Mouse (Mus musculus): ENCODE data around the gene Il1rn.

The Il1rn gene

DNA sequence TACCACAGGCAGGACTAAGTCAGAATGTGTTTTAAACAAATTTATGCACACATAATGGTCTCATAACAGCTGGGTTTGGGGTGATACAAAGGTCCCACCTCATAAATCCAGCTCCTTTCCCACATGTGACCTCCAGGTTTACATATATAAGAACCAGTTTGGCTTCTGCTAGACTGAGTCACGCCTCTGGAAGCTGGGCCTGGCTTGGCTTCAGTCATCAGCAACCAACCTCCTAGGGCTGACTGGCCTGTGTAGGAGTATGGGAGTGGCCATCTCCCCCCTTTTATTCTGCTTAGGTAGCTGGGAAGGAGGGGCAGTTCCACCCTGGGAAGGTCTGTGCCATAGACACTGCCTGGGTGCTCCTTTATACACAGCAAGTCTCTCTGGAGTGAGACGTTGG, at the start of gene Il1rn:
TSS of gene Il1rn (plus strand) at position 309 of the 400 bp plus-strand sequence.
- DNase-seq (ENCODE audit: low spot score in 2 of 2) = peak; percentile 13 to 37

DNA sequence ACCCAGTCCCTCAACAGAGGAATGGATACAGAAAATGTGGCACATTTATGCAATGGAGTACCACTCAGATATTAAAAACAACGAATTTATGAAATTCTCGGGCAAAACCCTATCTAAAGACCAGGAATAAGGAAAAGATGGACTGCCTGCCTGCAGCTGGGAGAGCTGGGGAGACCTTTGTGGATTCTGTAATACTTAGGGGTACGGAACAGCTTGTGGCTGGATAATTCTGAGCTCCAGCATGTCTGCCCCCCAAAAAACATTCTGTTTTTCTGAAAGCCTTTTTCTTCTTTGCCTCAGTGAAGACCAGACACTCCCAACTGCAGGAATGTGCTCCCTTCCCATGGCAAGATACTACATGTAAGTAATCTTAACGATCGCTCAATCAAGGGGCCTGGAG, 45.8 kb upstream of the Il1rn start, which contains the start of gene Il1f10:
TSS of gene Il1f10 (plus strand) at position 301 of the 400 bp plus-strand sequence.
- DNase-seq (ENCODE audit: low spot score in 2 of 2) = no peak

DNA sequence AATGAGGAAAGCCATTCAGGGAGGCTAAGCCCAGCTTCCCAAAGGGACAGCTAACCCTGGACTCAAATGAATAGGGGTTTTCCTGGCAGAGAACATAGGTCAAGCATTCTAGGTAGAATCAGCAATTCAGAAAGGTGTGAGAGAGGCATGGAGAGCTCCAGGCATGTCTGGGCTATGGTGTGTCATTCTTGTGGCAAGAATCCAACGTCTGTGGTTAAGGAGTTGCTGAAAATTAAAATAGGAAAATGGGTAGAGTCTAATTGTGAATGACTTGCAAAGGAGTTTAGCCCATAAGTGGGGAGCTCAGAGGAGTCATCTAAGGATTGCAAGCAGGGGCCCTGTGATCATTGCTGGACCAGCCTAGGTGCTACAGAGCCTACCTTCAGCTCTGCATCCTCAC, 42.0 kb upstream of the Il1rn start:
- no peak for DNase-seq (ENCODE audit: low spot score in 2 of 2)

DNA sequence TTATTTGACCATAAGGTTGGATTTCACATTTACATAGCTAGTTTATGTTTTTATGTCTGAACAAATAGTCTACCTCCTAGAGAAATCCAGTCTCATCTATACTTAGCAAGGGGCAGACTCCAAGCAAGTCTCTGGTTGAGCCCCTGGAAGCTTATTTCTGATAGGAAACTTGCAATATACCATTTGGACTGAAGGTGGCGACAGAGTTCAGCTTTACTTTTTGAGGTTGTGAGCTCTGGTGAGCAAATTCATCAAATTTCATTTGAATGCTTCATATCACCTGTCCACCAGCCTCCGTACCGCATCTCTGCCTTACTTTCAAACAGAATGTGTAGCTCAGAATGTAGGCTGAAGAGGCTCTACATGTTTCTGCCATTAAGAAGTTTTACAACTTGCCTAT, 39.8 kb upstream of the Il1rn start:
- peak; percentile 14 to 22 for DNase-seq (ENCODE audit: low spot score in 2 of 2)

DNA sequence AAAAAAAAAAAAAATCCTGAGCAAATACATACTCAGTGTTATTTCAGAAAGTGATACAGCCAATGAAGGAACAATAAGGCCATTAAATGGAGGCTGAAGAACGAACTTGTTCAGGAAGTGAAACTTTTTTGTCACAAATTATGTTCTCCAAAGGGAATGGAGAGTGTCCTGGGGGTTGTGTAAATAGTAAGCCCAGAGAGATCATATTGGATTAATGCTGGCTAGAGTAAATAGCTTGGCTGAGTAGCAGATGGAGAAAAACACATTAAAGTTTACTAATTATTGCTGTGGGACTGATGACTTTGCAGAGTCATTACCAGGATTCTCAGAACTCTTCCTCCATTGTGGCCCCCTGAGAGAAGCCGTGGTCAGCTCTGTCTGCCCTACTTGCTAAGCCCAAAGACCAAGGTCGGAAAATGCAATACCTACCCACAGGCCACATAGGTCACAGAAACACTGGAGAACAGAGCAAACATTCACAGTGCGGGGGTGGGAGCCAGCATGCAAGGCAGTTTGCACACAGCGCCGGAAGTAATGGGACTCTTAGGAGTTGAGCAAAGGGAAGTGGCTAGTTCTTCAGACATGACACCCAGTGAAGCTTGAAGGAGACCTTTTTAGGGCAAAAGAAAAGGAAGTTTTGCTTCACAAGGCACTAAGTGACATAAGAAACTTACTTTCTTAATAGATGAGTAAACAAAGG, 25.2 kb upstream of the Il1rn start:
- no peak for DNase-seq (ENCODE audit: low spot score in 2 of 2)

DNA sequence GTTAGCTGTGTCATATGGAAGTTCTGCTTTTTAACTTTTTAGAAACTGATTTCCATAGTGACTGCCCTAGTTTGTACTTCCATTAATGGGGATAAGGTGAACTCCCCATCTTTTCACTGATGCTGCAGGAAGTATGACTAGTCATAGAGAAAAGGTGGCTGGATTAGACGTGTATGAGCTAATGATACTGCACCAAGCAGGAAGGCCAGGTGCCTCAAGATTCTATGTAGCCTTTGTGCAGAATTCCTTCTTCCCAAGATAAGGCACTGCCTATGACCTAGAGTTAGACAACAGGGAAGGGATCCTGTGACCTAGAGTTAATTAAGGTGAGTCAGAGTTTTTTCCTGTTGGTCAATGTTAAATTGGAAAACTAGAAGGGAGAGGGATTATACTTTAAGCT, 19.7 kb upstream of the Il1rn start:
- DNase-seq (ENCODE audit: low spot score in 2 of 2) = no peak

DNA sequence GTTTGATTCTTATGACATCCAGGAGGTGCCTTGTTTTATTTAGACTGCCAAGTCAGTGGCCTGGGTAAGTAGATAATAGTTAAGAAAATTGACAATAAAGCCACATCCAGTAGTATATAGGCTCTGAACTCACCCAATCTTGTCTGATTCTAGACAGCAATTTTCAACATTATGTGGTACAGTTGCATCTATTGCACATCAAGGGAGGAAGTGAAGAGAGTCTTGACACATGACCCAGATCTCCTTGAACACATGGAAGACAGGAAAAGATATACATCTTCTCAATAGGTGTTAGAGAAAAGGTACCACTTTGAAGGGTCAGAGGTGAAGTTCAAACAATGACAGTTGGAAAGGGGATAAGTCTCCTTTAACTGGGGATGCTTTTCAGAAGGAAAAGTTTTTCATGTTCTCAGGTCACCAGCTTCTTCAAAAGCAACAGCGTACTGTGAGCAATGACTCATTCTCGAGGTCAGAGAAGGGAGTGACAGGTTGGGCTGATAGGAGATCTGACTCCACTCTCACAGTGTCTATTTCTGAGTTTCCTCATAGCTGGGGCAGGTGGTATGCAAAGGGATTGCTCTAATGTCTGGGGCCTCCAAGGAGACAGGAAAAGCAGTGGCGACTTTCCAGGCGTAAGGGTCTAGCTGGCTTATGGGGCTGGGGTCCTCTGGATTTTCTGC, 18.6 kb upstream of the Il1rn start:
- no peak for DNase-seq (ENCODE audit: low spot score in 2 of 2)

DNA sequence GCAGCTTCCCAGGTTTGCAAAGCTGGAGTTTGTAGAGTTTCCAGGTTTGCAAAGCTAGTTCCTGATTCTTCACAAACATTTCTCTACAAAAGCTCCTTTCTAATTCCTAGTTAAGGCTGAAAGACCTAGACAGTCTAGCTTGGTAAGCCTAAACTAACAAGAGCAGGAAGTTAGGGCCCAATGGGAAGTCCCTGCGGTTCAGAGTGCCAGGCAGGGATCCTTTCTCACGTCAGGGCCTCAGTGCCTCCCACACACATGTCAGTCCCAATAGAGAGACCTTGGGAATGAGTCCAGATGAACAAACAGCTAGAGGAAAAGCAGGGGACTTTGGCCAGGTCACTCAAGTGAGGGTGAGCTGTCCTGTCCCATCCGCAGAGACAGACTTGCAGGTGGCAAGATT, 1.3 kb upstream of the Il1rn start:
- DNase-seq (ENCODE audit: low spot score in 2 of 2) = no peak

DNA sequence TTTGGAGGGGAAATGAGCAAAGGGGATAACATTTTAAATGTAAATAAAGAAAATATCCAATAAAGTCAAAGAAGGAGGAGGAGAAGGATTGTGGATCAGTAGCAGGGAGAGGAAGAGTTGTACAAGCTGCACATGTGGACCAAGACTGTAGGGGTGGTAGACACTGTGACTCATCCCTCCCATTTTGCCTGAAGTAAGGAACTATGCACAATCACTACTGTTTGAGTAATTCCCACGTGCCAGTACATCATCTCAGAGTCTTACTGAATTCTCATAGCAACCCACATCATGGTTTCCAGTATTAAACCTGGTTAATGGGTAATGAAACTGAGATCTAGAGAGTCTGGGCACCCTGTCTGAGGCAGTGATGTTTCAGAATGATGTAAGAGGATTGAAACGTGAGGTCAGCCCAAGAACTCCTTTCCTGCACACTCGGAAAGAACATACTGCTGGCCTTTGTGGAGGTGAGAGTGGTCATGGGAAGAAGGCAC, 4.8 kb downstream of the Il1rn start:
- DNase-seq (ENCODE audit: low spot score in 2 of 2) = no peak

DNA sequence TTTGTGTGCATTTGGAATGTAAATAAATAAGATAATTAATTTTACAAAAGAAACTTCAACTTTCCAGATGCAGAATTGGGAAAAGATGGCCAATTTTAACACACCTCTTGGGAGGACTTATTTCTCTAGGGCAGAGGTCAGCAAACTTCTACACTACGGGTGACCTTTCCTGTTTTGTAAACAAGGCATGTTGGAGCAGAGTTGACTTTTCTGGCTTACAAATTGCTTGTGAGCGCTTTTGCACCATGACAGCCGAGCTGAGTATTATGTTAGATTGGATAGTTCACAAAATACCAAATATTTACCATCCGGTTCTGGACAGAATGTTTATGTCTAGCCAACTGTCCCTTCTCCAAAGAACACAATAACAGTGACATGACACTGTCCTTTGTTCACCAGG, 8.0 kb downstream of the Il1rn start:
- DNase-seq (ENCODE audit: low spot score in 2 of 2) = no peak

DNA sequence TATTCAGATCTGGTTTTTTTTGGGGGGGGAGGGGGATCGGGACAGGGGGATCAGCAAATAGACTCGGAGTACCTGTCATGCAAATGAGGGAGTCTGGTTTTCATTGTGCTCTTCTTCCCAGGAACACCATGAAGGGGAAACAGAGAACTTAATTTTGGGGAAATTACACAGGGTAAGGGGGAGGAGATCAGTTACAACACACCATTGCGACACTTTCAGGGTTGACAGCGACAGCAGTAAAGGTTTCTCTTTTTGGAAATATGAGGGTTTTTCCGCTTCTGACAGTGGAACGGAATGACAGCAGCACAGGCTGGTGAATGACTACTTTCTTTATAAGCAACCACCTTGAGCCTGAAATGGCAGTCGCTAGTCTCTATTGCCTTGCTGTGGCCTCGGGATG, 8.4 kb downstream of the Il1rn start:
- no peak for DNase-seq (ENCODE audit: low spot score in 2 of 2)

DNA sequence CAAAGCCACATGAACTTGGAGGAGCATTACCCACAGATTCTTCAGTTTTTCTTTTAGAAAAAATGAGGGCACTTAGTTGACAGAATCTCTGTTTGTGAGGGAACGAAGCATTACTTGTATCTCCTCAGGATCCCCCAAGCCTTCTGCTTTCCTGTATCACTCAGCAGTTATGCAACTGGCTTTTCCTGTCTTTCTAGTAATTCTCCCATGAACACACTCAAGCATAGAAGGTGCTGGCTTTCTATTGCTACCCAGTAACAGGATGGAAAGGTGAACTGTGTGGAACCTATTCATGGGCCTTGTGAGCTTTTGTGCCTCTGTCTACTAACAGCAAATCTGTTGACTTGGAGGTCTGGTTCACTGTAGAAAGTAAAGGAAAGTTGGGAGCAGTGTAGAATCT, 11.3 kb downstream of the Il1rn start:
- no peak for DNase-seq (ENCODE audit: low spot score in 2 of 2)

DNA sequence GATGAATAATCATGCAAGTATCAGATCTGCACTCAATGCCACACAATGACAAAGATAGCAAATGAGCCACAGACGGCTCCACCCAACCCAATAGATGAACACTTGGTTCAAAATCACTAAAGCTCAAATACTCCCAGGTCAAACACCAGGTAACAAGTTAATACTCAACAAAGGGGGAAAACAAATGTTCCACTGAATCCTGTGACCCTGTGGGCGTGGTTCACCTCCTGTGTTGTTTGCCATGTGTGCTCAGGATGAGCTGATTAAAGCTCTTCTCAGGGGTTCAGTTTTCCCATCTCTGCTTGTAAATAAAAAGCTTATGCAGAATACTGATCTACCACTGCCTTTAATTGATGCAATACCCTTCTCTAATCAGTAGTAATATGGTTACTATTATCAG, 14.5 kb downstream of the Il1rn start:
- DNase-seq (ENCODE audit: low spot score in 2 of 2) = no peak

DNA sequence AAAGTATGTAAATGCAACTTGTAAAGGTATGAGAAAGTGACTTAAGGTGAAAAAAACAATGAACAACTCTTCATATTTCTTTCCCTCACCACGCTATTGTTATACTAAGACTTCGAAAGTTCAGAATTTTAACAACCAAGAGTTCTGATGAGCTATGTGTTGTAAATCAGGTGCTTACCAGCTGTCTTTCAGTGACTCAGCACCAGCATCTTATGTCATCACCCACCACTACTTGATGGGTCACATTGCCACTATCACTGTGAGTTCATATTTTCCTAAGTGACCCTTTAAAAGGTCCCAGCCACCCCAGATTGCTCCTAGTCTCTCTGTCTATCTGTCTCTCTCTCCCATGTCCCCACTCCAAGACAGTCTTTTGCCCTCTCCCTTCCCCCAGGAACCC, 16.4 kb downstream of the Il1rn start:
- no peak for DNase-seq (ENCODE audit: low spot score in 2 of 2)

DNA sequence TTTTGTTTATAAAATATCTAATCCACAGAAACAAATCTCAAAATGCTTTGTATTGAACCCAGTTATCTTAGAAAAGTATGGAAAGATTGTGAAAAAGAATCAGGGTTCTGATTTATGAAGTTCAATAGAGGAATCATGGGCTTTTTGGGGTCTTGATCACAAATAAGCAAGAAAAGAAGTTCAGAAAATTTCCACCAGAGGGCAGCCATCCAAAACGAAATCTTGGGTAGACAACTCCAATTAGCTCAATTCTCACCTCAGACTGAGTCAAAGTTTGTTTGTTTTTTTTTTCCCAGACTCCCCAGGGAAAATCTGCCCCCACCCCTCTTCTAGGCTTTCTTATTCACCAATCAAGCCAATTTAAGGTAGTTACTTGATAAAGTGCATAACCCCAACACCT, 21.0 kb downstream of the Il1rn start:
- no peak for DNase-seq (ENCODE audit: low spot score in 2 of 2)

DNA sequence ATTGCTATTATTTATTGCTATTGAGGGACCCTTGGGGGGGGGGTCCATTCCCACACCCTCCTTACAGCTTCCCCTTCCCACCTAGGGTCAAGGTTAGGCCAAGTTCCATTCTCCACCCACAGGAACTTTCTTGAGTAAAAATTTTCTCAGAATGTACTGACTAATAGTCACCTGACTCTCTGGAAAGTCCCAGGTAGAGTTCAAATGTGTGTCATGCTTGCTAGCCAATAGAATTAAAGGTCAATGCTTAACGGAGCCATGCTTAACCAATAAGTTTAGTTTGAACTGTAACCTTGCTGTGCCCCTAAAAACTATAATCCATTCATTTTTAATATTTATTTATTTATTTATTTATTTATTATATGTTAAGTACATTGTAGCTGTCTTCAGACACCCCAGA, 22.7 kb downstream of the Il1rn start:
- DNase-seq (ENCODE audit: low spot score in 2 of 2) = no peak

DNA sequence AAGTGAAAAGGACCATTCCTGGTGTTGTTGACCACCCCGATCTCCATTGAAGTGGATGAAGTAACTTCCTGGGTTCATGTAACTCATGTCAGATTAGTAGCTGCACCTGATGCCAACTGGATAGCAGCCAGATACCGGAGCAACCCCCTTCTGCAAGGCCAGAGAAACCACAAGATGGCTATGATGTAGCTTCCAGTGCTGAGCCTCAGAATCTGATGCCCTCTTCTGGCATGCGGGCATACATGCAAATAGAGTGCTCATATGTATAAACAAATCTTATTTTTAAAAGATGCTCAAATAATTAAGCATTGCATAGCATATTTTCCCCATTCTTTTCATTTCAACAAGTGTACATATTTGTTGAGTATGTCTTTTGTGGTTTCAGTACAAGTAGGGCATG, 27.2 kb downstream of the Il1rn start:
- no peak for DNase-seq (ENCODE audit: low spot score in 2 of 2)

DNA sequence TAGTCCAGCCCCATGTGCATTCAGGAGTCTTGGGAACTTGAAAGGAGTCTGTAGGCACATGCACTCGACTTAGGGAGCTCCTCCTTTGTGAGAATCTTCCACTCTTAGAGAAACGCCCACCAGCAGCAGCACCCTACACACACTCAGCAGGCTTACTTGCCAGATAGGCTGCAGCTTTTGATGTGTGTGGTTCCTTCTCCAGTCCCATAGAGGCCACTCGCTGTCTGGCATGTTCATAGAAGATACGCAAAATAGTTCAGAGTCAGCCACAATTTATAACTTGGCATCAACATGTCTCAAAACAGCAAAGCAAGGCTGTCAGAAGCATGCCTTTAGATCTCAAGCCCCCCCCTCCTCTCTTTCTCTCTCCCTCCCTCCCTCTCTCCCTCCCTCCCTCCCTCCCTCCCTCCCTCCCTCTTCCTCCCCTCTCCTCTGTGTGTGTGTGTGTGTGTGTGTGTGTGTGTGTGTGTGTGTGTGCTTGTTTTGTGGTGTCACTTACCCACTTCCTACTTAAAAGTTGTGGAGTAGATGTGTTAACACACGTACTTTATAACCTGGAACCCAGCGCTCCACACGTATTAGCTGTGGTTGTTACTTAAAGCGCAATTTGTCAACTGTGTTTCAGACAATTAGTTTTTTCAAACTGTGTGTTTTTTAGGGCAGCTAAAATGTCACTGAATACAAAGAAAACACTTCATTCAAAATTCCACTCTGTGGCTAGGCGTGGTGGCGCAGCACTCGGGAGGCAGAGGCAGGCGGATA, 29.7 kb downstream of the Il1rn start:
- no peak for DNase-seq (ENCODE audit: low spot score in 2 of 2)

DNA sequence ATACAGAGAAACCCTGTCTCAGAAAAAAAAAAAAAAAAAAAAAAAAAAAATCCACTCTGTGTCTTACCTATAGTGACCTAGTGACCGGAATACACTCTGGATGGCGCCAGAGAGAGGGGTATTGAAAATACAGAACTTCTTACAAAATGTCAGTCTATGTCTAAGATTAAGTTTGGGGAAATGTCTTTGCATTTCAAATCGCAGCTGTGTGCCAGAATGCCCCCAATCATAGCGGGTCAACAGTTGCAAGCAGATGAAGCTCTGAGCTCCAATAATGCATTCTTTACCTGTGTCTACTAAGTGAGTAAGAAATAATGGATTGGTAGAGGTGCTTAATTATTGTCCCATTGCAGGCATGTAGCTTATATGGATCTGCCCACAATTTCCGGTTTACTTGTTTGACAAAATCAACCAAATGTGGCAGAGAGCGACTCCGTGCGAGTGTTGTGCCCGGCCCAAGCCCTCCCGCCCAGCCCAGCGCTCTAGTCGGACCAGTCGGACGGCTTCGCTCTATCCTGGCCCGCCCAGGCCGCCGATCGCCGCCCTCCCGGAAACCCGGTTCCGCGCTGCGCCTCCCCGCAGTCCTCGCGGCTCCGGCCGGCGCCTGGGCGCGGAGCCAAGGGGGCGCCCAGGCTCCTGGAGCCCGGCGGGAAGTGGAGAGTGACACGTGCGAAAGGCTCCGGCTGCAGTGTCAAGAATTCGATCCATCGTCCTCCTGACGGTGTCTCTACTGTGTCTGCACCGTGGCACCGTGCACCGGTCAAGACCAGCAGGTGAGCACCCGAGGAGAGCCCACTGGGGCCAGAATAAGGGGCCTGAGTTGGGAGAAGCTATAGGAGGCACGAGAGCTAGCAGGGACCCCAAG, 30.6 kb downstream of the Il1rn start, which contains the start of gene Psd4:
TSS of gene Psd4 (plus strand) at position 551 of the 865 bp plus-strand sequence.
- peak; percentile 75 to 83 for DNase-seq (ENCODE audit: low spot score in 2 of 2)

DNA sequence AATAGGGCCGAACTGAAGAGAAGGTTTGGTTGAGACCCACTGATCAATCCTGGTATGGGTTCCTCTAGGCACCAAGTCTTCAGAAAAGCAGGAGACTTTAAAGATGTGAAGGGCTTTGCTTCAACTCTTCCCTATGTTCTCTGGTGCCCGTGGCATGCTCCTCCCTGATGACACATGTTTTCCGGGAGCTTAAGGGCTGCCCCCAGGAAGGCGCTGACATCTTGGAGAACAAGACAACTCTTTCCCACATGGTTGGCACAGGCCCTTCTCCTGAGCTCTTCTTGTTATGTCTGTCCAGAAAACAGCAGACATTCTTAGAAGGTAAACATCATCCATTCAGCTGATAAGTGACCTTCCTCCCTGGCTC, 31.2 kb downstream of the Il1rn start:
- DNase-seq (ENCODE audit: low spot score in 2 of 2) = no peak

DNA sequence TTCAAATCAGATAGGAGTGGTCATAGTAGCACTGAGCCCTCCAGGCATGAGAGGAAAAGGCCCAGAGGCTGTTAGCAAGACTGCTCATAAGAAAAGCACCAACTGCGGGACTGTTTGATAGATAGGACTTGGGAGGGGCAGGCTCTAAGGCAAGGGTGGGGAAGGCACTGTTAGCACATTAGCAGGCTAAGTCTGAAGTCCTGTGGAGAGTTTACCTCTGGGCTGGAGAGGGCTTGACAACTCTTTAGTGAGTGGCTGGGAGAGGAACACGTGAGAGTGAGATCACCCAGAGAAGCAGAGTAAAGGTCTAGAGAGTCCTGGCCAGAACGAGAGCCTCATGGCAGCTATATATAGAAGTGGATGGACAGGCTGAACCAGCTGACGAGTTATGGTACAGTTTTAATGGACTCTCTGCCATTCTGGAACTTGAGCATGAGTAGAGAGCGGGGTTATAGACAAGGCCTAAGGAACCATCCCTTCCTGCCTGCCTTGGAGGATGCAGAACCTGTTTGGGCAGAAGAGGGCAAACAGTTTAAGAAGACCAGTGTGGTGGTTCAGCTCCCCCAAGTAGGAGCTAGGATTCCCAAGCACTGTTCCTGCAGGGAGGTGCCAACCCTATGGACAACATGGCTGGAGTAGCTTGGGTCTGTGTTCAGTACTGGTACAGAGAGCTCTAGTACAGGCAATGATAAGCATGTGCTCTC, 42.2 kb downstream of the Il1rn start:
- DNase-seq (ENCODE audit: low spot score in 2 of 2) = peak; percentile 37

Measured in urinary bladder, postnatal 36 days (tissue).